Mouse (Mus musculus): ENCODE measurements at regions not wholly inside any gene's neighbourhood (a gene's known extent, or its start where the extent isn't known, plus 50 kb on each side); places are given as distances from the start of the nearest gene placed in this dataset.

- H3K4me1 ChIP-seq (ENCODE audit: control insufficient read depth, insufficient read depth, low read length) = no peaks in the 10 kb centered on the region
- 73% methylated on average over 3 of the region's 3 CpGs for WGBS
- no peak overlapping the region for H3K27ac ChIP-seq (ENCODE audit: control insufficient read depth, insufficient read depth, low read depth, low read length, poor library complexity)
- no peak overlapping the region for H3K4me3 ChIP-seq (replicated peaks; ENCODE audit: control insufficient read depth, low read depth, low read length)
- TF ChIP-seq CTCF (IDR thresholded peaks at IDR 0.05; ENCODE audit: control insufficient read depth, insufficient read depth, low read length) = no peak
- TF ChIP-seq POLR2A (IDR thresholded peaks at IDR 0.05; ENCODE audit: borderline replicate concordance, control insufficient read depth, low read depth, low read length) = no peak
These were observed 1127.5 kb upstream of the Zeb2 start for GRCm38 (mm10) chr2:46244697-46245096.

- H3K4me3 ChIP-seq (replicated peaks; ENCODE audit: control insufficient read depth, low read depth, low read length) = no peak overlapping the region
- TF ChIP-seq CTCF (IDR thresholded peaks at IDR 0.05; ENCODE audit: control insufficient read depth, insufficient read depth, low read length) (no peak), POLR2A (IDR thresholded peaks at IDR 0.05; ENCODE audit: borderline replicate concordance, control insufficient read depth, low read depth, low read length) (no peak)
- no peak overlapping the region for H3K27ac ChIP-seq (ENCODE audit: control insufficient read depth, insufficient read depth, low read depth, low read length, poor library complexity)
- H3K4me1 ChIP-seq (ENCODE audit: control insufficient read depth, insufficient read depth, low read length) = no peaks in the 10 kb centered on the region
These were observed 1125.6 kb upstream of the Zeb2 start for GRCm38 (mm10) chr2:46242806-46243205.

GRCm38 (mm10) chr2:46239874-46240273, 1122.7 kb upstream of the Zeb2 start:
- no peaks in the 10 kb centered on the region for H3K4me1 ChIP-seq (ENCODE audit: control insufficient read depth, insufficient read depth, low read length)
- 77% methylated on average over 4 of the region's 4 CpGs for WGBS
- no peak overlapping the region for H3K4me3 ChIP-seq (replicated peaks; ENCODE audit: control insufficient read depth, low read depth, low read length)
- no peak for TF ChIP-seq CTCF (IDR thresholded peaks at IDR 0.05; ENCODE audit: control insufficient read depth, insufficient read depth, low read length)
- TF ChIP-seq POLR2A (IDR thresholded peaks at IDR 0.05; ENCODE audit: borderline replicate concordance, control insufficient read depth, low read depth, low read length) = no peak
- no peak overlapping the region for H3K27ac ChIP-seq (ENCODE audit: control insufficient read depth, insufficient read depth, low read depth, low read length, poor library complexity)

- Histone ChIP-seq H3K27ac (ENCODE audit: control insufficient read depth, insufficient read depth, low read depth, low read length, poor library complexity) (no peak overlapping the region), H3K4me3 (replicated peaks; ENCODE audit: control insufficient read depth, low read depth, low read length) (no peak overlapping the region), H3K4me1 (ENCODE audit: control insufficient read depth, insufficient read depth, low read length) (no peaks in the 10 kb centered on the region)
- TF ChIP-seq CTCF (IDR thresholded peaks at IDR 0.05; ENCODE audit: control insufficient read depth, insufficient read depth, low read length) = no peak
- 78% methylated on average over 2 of the region's 2 CpGs for WGBS
These were observed 1113.7 kb upstream of the Zeb2 start for GRCm38 (mm10) chr2:46230791-46231450.

GRCm38 (mm10) chr2:46218336-46218957, 1101.3 kb upstream of the Zeb2 start:
- H3K4me3 ChIP-seq (replicated peaks; ENCODE audit: control insufficient read depth, low read depth, low read length) = no peak overlapping the region
- TF ChIP-seq POLR2A (IDR thresholded peaks at IDR 0.05; ENCODE audit: borderline replicate concordance, control insufficient read depth, low read depth, low read length) (no peak), CTCF (IDR thresholded peaks at IDR 0.05; ENCODE audit: control insufficient read depth, insufficient read depth, low read length) (peak; percentile 30; the same call in 1 of the 2 replicates)
- no peaks in the 10 kb centered on the region for H3K4me1 ChIP-seq (ENCODE audit: control insufficient read depth, insufficient read depth, low read length)
- no peak overlapping the region for H3K27ac ChIP-seq (ENCODE audit: control insufficient read depth, insufficient read depth, low read depth, low read length, poor library complexity)
- WGBS = 77% methylated on average over 7 of the region's 7 CpGs

- WGBS = 56% methylated on average over 1 of the region's 1 CpGs
- H3K27ac ChIP-seq (ENCODE audit: control insufficient read depth, insufficient read depth, low read depth, low read length, poor library complexity) = no peak overlapping the region
These were observed 1082.1 kb upstream of the Zeb2 start for GRCm38 (mm10) chr2:46199341-46199740.

GRCm38 (mm10) chr2:46187265-46187888, 1070.2 kb upstream of the Zeb2 start:
- TF ChIP-seq CTCF (IDR thresholded peaks at IDR 0.05; ENCODE audit: control insufficient read depth, insufficient read depth, low read length) (no peak), POLR2A (IDR thresholded peaks at IDR 0.05; ENCODE audit: borderline replicate concordance, control insufficient read depth, low read depth, low read length) (no peak)
- Histone ChIP-seq H3K4me3 (replicated peaks; ENCODE audit: control insufficient read depth, low read depth, low read length) (no peak overlapping the region), H3K27ac (ENCODE audit: control insufficient read depth, insufficient read depth, low read depth, low read length, poor library complexity) (no peak overlapping the region), H3K4me1 (ENCODE audit: control insufficient read depth, insufficient read depth, low read length) (no peaks in the 10 kb centered on the region)

More at GRCm38 (mm10) chr2:46199341-46199740, 1082.1 kb upstream of the Zeb2 start:
- TF ChIP-seq CTCF (IDR thresholded peaks at IDR 0.05; ENCODE audit: control insufficient read depth, insufficient read depth, low read length) (no peak), POLR2A (IDR thresholded peaks at IDR 0.05; ENCODE audit: borderline replicate concordance, control insufficient read depth, low read depth, low read length) (no peak)
- no peak overlapping the region for H3K4me3 ChIP-seq (replicated peaks; ENCODE audit: control insufficient read depth, low read depth, low read length)
- no peaks in the 10 kb centered on the region for H3K4me1 ChIP-seq (ENCODE audit: control insufficient read depth, insufficient read depth, low read length)

GRCm38 (mm10) chr2:46183241-46183640, 1066.0 kb upstream of the Zeb2 start:
- WGBS = 83% methylated on average over 2 of the region's 2 CpGs
- Histone ChIP-seq H3K27ac (ENCODE audit: control insufficient read depth, insufficient read depth, low read depth, low read length, poor library complexity) (no peak overlapping the region), H3K4me3 (replicated peaks; ENCODE audit: control insufficient read depth, low read depth, low read length) (no peak overlapping the region), H3K4me1 (ENCODE audit: control insufficient read depth, insufficient read depth, low read length) (no peaks in the 10 kb centered on the region)
- TF ChIP-seq POLR2A (IDR thresholded peaks at IDR 0.05; ENCODE audit: borderline replicate concordance, control insufficient read depth, low read depth, low read length) (no peak), CTCF (IDR thresholded peaks at IDR 0.05; ENCODE audit: control insufficient read depth, insufficient read depth, low read length) (no peak)
